Mouse (Mus musculus): ENCODE data around the gene Krtap5-1.
"Not testable (repeated sequence)": the region's sequence is repeated elsewhere in the genome, so short reads cannot be mapped to it uniquely, and the experiment has no call there.

DNA sequence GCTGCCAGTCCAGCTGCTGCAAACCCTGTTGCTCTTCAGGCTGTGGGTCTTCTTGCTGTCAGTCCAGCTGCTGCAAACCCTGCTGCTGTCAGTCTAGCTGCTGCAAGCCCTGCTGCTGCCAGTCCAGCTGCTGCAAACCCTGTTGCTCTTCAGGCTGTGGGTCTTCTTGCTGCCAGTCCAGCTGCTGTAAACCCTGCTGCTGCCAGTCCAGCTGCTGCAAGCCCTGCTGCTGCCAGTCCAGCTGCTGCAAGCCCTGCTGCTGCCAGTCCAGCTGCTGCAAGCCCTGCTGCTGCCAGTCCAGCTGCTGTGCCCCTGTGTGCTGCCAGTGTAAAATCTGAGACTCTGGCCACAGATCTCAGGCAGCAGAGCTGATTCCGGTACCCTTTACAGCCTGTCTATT is 7.0 kb upstream of the Krtap5-1 start:
- TF ChIP-seq CTCF, POLR2A (IDR thresholded peaks at IDR 0.05; ENCODE audit: extremely low read depth, insufficient read depth, low read length): not testable (repeated sequence)

Data from cortical plate, adult 2 months (tissue).